Mouse (Mus musculus): ENCODE data around the gene Gbx1. TPM values are rescaled to one million over a fixed set of nuclear protein-coding genes. Genes with fewer than 3 reads are reported as not detected.
A peak's percentile ranks its signal among the peaks of the same experiment; 100 is the strongest.

Gbx1 gene
- total RNA-seq, 2 experiments from 2014 or later: not detected

- DNase-seq: no peak
Measured at GRCm38 (mm10) chr5:24475476-24476241, 51.3 kb downstream of the Gbx1 start.

GRCm38 (mm10) chr5:24474723-24475261 is 52.2 kb downstream of the Gbx1 start:
- DNase-seq: peak; percentile 42

- no peak for DNase-seq
Measured at GRCm38 (mm10) chr5:24474025-24474722, 52.8 kb downstream of the Gbx1 start.

- DNase-seq: no peak
Measured at GRCm38 (mm10) chr5:24472884-24473619, 54.0 kb downstream of the Gbx1 start.

- DNase-seq: no peak
Measured at GRCm38 (mm10) chr5:24470600-24470999, 56.4 kb downstream of the Gbx1 start.

GRCm38 (mm10) chr5:24466762-24467161 is 60.2 kb downstream of the Gbx1 start:
- no peak for DNase-seq

GRCm38 (mm10) chr5:24455613-24456012 is 71.4 kb downstream of the Gbx1 start:
- DNase-seq: no peak

- DNase-seq: no peak
Measured at GRCm38 (mm10) chr5:24455076-24455475, 71.9 kb downstream of the Gbx1 start.

- DNase-seq: no peak
Measured at GRCm38 (mm10) chr5:24453985-24454303, 73.1 kb downstream of the Gbx1 start.

GRCm38 (mm10) chr5:24453283-24453984 is 73.6 kb downstream of the Gbx1 start:
- DNase-seq: no peak

Other genes starting within 250 kb of the Gbx1 start
- gene Kcnh2, start 175.6 kb downstream of the Gbx1 start, total RNA-seq (2021): 1 to 10 TPM; 2.1 to 3.7 TPM
- gene Nos3, start 162.4 kb downstream of the Gbx1 start, total RNA-seq (2021): 1 to 10 TPM; 5.6 to 7.7 TPM
- gene Atg9b, start 135.1 kb downstream of the Gbx1 start, total RNA-seq (2021): under 1 TPM; 0.10 to 0.19 TPM
- 10 to 100 TPM; 33.1 to 40.2 TPM for gene Abcb8, start 133.5 kb downstream of the Gbx1 start, total RNA-seq (2021)
- gene Asic3, start 113.8 kb downstream of the Gbx1 start, total RNA-seq (2021): under 1 TPM in 1 of 2 experiments, not detected in 1; 0.19 TPM
- gene Cdk5, start 103.7 kb downstream of the Gbx1 start, total RNA-seq (2021): 10 to 100 TPM; 11.7 to 13.7 TPM
- 10 to 100 TPM; 17.9 to 19.9 TPM for gene Slc4a2, start 103.4 kb downstream of the Gbx1 start, total RNA-seq (2021)
- 100 to 1,000 TPM; 169 to 176 TPM for gene Fastk, start 81.9 kb downstream of the Gbx1 start, total RNA-seq (2021)
- 10 to 100 TPM; 17.2 to 18.9 TPM for gene Tmub1, start 79.3 kb downstream of the Gbx1 start, total RNA-seq (2021)
- gene Agap3, start 75.0 kb downstream of the Gbx1 start, total RNA-seq (2021): 10 to 100 TPM; 52.4 to 56.0 TPM
- gene Asb10, start 13.8 kb upstream of the Gbx1 start, total RNA-seq (2021): 10 to 100 TPM; 33.2 to 66.7 TPM
- gene 4931409K22Rik, start 29.6 kb upstream of the Gbx1 start, total RNA-seq (2021): not detected
- gene Abcf2, start 50.3 kb upstream of the Gbx1 start, total RNA-seq (2021): 10 to 100 TPM; 88.0 to 97.0 TPM
- 1 to 10 TPM; 8.0 to 10.0 TPM for gene Chpf2, start 59.5 kb upstream of the Gbx1 start, total RNA-seq (2021)
- gene Smarcd3, start 97.2 kb upstream of the Gbx1 start, total RNA-seq (2021): 100 to 1,000 TPM; 125 to 163 TPM
- gene Nub1, start 158.3 kb upstream of the Gbx1 start, total RNA-seq (2021): 10 to 100 TPM; 21.9 to 23.0 TPM
- not detected for gene Wdr86, start 203.5 kb upstream of the Gbx1 start, total RNA-seq (2021)
- not detected for gene Crygn, start 230.8 kb upstream of the Gbx1 start, total RNA-seq (2021)